Mouse (Mus musculus): ENCODE measurements around the gene Cenps.
A peak's percentile ranks its signal among the peaks of the same experiment; 100 is the strongest.
"Not testable (repeated sequence)": the region's sequence is repeated elsewhere in the genome, so short reads cannot be mapped to it uniquely, and the experiment has no call there.

Cenps gene

GRCm38 (mm10) chr4:149119978-149120562, 17.4 kb downstream of the Cenps start:
- DNase-seq (ENCODE audit: low spot score) = not testable (repeated sequence)

- DNase-seq (ENCODE audit: low spot score) = peak; percentile 81
Measured at GRCm38 (mm10) chr4:149103875-149104561, 33.4 kb downstream of the Cenps start, which contains the start of gene Dffa. TSS of gene Dffa (plus strand) at chr4:149104146.

- no peak for DNase-seq (ENCODE audit: low spot score)
Measured at GRCm38 (mm10) chr4:149101456-149101855, 36.0 kb downstream of the Cenps start.

GRCm38 (mm10) chr4:149100449-149100848, 37.0 kb downstream of the Cenps start:
- DNase-seq (ENCODE audit: low spot score) = not testable (repeated sequence)

- DNase-seq (ENCODE audit: low spot score) = peak; percentile 83
Measured at GRCm38 (mm10) chr4:149099369-149100017, 37.9 kb downstream of the Cenps start, which contains the start of gene Pex14. TSS of gene Pex14 (minus strand) at chr4:149099876.

GRCm38 (mm10) chr4:149098571-149098970, 38.9 kb downstream of the Cenps start:
- no peak for DNase-seq (ENCODE audit: low spot score)

GRCm38 (mm10) chr4:149097956-149098355, 39.5 kb downstream of the Cenps start:
- no peak for DNase-seq (ENCODE audit: low spot score)

GRCm38 (mm10) chr4:149091364-149091763, 46.1 kb downstream of the Cenps start:
- DNase-seq (ENCODE audit: low spot score) = no peak

GRCm38 (mm10) chr4:149085381-149085780, 52.0 kb downstream of the Cenps start:
- peak; percentile 72 for DNase-seq (ENCODE audit: low spot score)

GRCm38 (mm10) chr4:149081528-149081927, 55.9 kb downstream of the Cenps start:
- peak; percentile 77 for DNase-seq (ENCODE audit: low spot score)

- DNase-seq (ENCODE audit: low spot score) = no peak
Measured at GRCm38 (mm10) chr4:149080111-149080510, 57.3 kb downstream of the Cenps start.

- no peak for DNase-seq (ENCODE audit: low spot score)
Measured at GRCm38 (mm10) chr4:149079629-149080028, 57.8 kb downstream of the Cenps start.

- no peak for DNase-seq (ENCODE audit: low spot score)
Measured at GRCm38 (mm10) chr4:149078261-149078660, 59.2 kb downstream of the Cenps start.
